In genomic region chr17:24670246-24670844, GRCm38 (mm10) we compare ENCODE assay signal across 9 mouse cellular contexts. TPM values are rescaled to one million over a fixed set of nuclear protein-coding genes. Genes with fewer than 3 reads are reported as not detected.
DNase-seq lines count a peak whose midpoint lies in the region; ATAC-seq and TF ChIP-seq lines count a peak whose summit lies in the region.
"Had no signal": no experiment of that assay in that cellular context is flagged by ENCODE, and none has a peak within 500 bp of the region (broad histone marks: within the 10 kb centered on the region; RNA-seq: fewer than 3 reads in every experiment).

No protein-coding gene starts in this region.

- H3K4me1 ChIP-seq in heart, embryonic 11.5 days (ENCODE audit: control insufficient read depth, insufficient read depth, low read length) = peaks cover 27% of the 10 kb centered on the region
- peaks cover 2% of the 10 kb centered on the region for H3K4me1 ChIP-seq in ES-Bruce4 (ENCODE audit: control insufficient read depth, insufficient read depth, low read length)
- H3K4me1 ChIP-seq in forebrain, embryonic 16.5 days (replicated peaks; ENCODE audit: control insufficient read depth, insufficient read depth, low read length) = peaks cover 30% of the 10 kb centered on the region
- H3K4me1 ChIP-seq in liver, postnatal 0 days (ENCODE audit: insufficient read depth) = peaks cover 40% of the 10 kb centered on the region

- no peak for TF ChIP-seq CTCF in ES-Bruce4 (IDR thresholded peaks at IDR 0.05; ENCODE audit: low read depth, low read length)
- TF ChIP-seq CTCF in liver, postnatal 0 days (IDR thresholded peaks at IDR 0.05; ENCODE audit: low read depth) = no peak

- no peaks in the 10 kb centered on the region for H3K27me3 ChIP-seq in heart, embryonic 11.5 days (ENCODE audit: control insufficient read depth, insufficient read depth, low read length)
- H3K27me3 ChIP-seq in ES-Bruce4 (ENCODE audit: control insufficient read depth, insufficient read depth, low read length, poor library complexity, severe bottlenecking) = no peaks in the 10 kb centered on the region
- H3K27me3 ChIP-seq in forebrain, embryonic 16.5 days (replicated peaks; ENCODE audit: control insufficient read depth, insufficient read depth, low read length) = no peaks in the 10 kb centered on the region
- no peaks in the 10 kb centered on the region for H3K27me3 ChIP-seq in liver, postnatal 0 days (ENCODE audit: insufficient read depth, low read length)
- H3K27me3 ChIP-seq: Patski had no signal

- TF ChIP-seq EP300 in ES-Bruce4 (IDR thresholded peaks at IDR 0.05; ENCODE audit: insufficient read depth, low read depth, low read length) = no peak
- TF ChIP-seq EP300 in liver, postnatal 0 days (IDR thresholded peaks at IDR 0.05; ENCODE audit: low read depth) = no peak

- DNase-seq in heart, adult 8-10 months (ENCODE audit: low spot score) = no peak
- no peak for DNase-seq in liver, postnatal 0 days
- no peak for DNase-seq in embryo, embryonic 9.5 days (ENCODE audit: extremely low spot score)
- DNase-seq in urinary bladder, adult 2 months (ENCODE audit: low spot score) = no peak

- H3K9ac ChIP-seq in heart, embryonic 11.5 days (ENCODE audit: low read depth, low read length) = peak overlapping the region; percentile 99
- H3K9ac ChIP-seq in ES-Bruce4 (ENCODE audit: low read depth, poor library complexity, severe bottlenecking) = peak overlapping the region; percentile 94
- peak overlapping the region; percentile 96 for H3K9ac ChIP-seq in forebrain, embryonic 16.5 days (replicated peaks; ENCODE audit: low read depth, low read length)
- peak overlapping the region; percentile 99 for H3K9ac ChIP-seq in liver, postnatal 0 days (replicated peaks)

- no peak for TF ChIP-seq POLR2A in ES-Bruce4 (IDR thresholded peaks at IDR 0.05; ENCODE audit: insufficient read depth, low read length)

- H3K4me2 ChIP-seq in heart, embryonic 11.5 days = peak overlapping the region; percentile 90
- H3K4me2 ChIP-seq in forebrain, embryonic 16.5 days (ENCODE audit: low read length) = peak overlapping the region; percentile 93
- H3K4me2 ChIP-seq in liver, postnatal 0 days (ENCODE audit: low read depth, low read length) = peak overlapping the region; percentile 98

- peak overlapping the region; percentile 90 for H3K27ac ChIP-seq in heart, embryonic 11.5 days (ENCODE audit: low read depth, low read length)
- H3K27ac ChIP-seq in ES-Bruce4 (ENCODE audit: insufficient read depth, low read length) = peak overlapping the region; percentile 64
- peak overlapping the region; percentile 78 for H3K27ac ChIP-seq in forebrain, embryonic 16.5 days (ENCODE audit: low read length)
- peak overlapping the region; percentile 95 for H3K27ac ChIP-seq in liver, postnatal 0 days (ENCODE audit: low read depth)

- ATAC-seq in heart, embryonic 11.5 days (replicated peaks; ENCODE audit: insufficient number of reproducible peaks, low FRiP score, low TSS enrichment) = no peak
- ATAC-seq in forebrain, embryonic 16.5 days = no peak
- no peak for ATAC-seq in liver, postnatal 0 days
- no peak for ATAC-seq in megakaryocyte progenitor cell, adult 5-6 weeks (replicated peaks; ENCODE audit: poor library complexity)

- no peaks in the 10 kb centered on the region for H3K9me3 ChIP-seq in heart, embryonic 11.5 days (replicated peaks; ENCODE audit: control insufficient read depth, low read length)
- no peaks in the 10 kb centered on the region for H3K9me3 ChIP-seq in ES-Bruce4 (replicated peaks; ENCODE audit: control insufficient read depth, insufficient read depth, low read length, poor library complexity, severe bottlenecking)
- H3K9me3 ChIP-seq in forebrain, embryonic 16.5 days (ENCODE audit: control insufficient read depth, low read length) = no peaks in the 10 kb centered on the region
- no peaks in the 10 kb centered on the region for H3K9me3 ChIP-seq in liver, postnatal 0 days (ENCODE audit: low read length)

- WGBS in heart, embryonic 11.5 days (ENCODE audit: insufficient replicate concordance) = 14% methylated on average over 8 of the region's 8 CpGs
- WGBS in forebrain, embryonic 16.5 days = 10% methylated on average over 8 of the region's 8 CpGs
- 5% methylated on average over 8 of the region's 8 CpGs for WGBS in liver, postnatal 0 days (ENCODE audit: insufficient replicate concordance)

- H3K36me3 ChIP-seq in heart, embryonic 11.5 days (ENCODE audit: control insufficient read depth, insufficient read depth, low read length) = no peaks in the 10 kb centered on the region
- no peaks in the 10 kb centered on the region for H3K36me3 ChIP-seq in ES-Bruce4 (ENCODE audit: control insufficient read depth, insufficient read depth, low read length, poor library complexity, severe bottlenecking)
- no peaks in the 10 kb centered on the region for H3K36me3 ChIP-seq in forebrain, embryonic 16.5 days (ENCODE audit: control insufficient read depth, insufficient read depth)
- H3K36me3 ChIP-seq in liver, postnatal 0 days (replicated peaks; ENCODE audit: insufficient read depth, low read length) = no peaks in the 10 kb centered on the region

- peak overlapping the region; percentile 97 for H3K4me3 ChIP-seq in heart, embryonic 11.5 days (ENCODE audit: low read depth, low read length)
- H3K4me3 ChIP-seq in ES-Bruce4 (ENCODE audit: low read depth, low read length) = peak overlapping the region; percentile 98
- peak overlapping the region; percentile 95 for H3K4me3 ChIP-seq in forebrain, embryonic 16.5 days (replicated peaks; ENCODE audit: low read length)
- peak overlapping the region; percentile 100 for H3K4me3 ChIP-seq in liver, postnatal 0 days (ENCODE audit: low read depth, low read length)

RNA-seq across cellular contexts. Expression of gene Zfp598, which starts 0.9 kb away (rescaled TPM):
- 19.7 and 22.0 TPM in 2 replicates for polyA plus RNA-seq in heart, embryonic 11.5 days (2014; fragmentation: Nextera tagmentation; extraction: Ambion mirVana)
- 10 to 100 TPM; 14.3 to 17.0 (median 15.9) TPM for total RNA-seq in heart, adult 8-10 months (2022)
- 39.0 and 42.1 TPM in 2 replicates for polyA plus RNA-seq in ES-Bruce4 (2011; ENCODE audit: insufficient read depth, insufficient read length, low read depth, missing spikeins)
- 17.9 and 22.0 TPM in 2 replicates for polyA plus RNA-seq in forebrain, embryonic 16.5 days (2015; fragmentation: Nextera tagmentation; extraction: Ambion mirVana)
- polyA plus RNA-seq in liver, postnatal 0 days (2015; fragmentation: Nextera tagmentation; extraction: Ambion mirVana) = 7.2 and 7.6 TPM in 2 replicates
- polyA plus RNA-seq in urinary bladder, adult 2 months (2012; rRNA removed) = 42.9 and 54.2 TPM in 2 replicates
- 25.0 and 29.1 TPM in 2 replicates for total RNA-seq in megakaryocyte progenitor cell, adult 5-6 weeks (2015)
- total RNA-seq in megakaryocyte progenitor cell, adult 5-6 weeks (2017) = 21.3 and 22.6 TPM in 2 replicates

RNA-seq across cellular contexts. Expression of gene Npw, which starts 12.1 kb away (rescaled TPM):
- not detected in 2 replicates for polyA plus RNA-seq in heart, embryonic 11.5 days (2014; fragmentation: Nextera tagmentation; extraction: Ambion mirVana)
- total RNA-seq in heart, adult 8-10 months (2022) = not detected
- polyA plus RNA-seq in ES-Bruce4 (2011; ENCODE audit: insufficient read depth, insufficient read length, low read depth, missing spikeins) = 1.6 TPM in 1 of 2 replicates, not detected in the other
- not detected in 2 replicates for polyA plus RNA-seq in forebrain, embryonic 16.5 days (2015; fragmentation: Nextera tagmentation; extraction: Ambion mirVana)
- polyA plus RNA-seq in liver, postnatal 0 days (2015; fragmentation: Nextera tagmentation; extraction: Ambion mirVana) = not detected in 2 replicates
- polyA plus RNA-seq in urinary bladder, adult 2 months (2012; rRNA removed) = 0.62 and 0.80 TPM in 2 replicates
- total RNA-seq in megakaryocyte progenitor cell, adult 5-6 weeks (2015) = not detected in 2 replicates
- total RNA-seq in megakaryocyte progenitor cell, adult 5-6 weeks (2017) = not detected in 2 replicates
- polyA plus RNA-seq: Patski had no signal

RNA-seq across cellular contexts. Expression of gene Syngr3, which starts 19.4 kb away (rescaled TPM):
- polyA plus RNA-seq in heart, embryonic 11.5 days (2014; fragmentation: Nextera tagmentation; extraction: Ambion mirVana) = 0.39 and 0.65 TPM in 2 replicates
- under 1 TPM in 2 of 4 experiments, not detected in 2; 0.14 to 0.24 TPM for total RNA-seq in heart, adult 8-10 months (2022)
- polyA plus RNA-seq in ES-Bruce4 (2011; ENCODE audit: insufficient read depth, insufficient read length, low read depth, missing spikeins) = 8.1 and 8.9 TPM in 2 replicates
- 143 and 193 TPM in 2 replicates for polyA plus RNA-seq in forebrain, embryonic 16.5 days (2015; fragmentation: Nextera tagmentation; extraction: Ambion mirVana)
- polyA plus RNA-seq in liver, postnatal 0 days (2015; fragmentation: Nextera tagmentation; extraction: Ambion mirVana) = 0.11 TPM in 2 replicates
- polyA plus RNA-seq in urinary bladder, adult 2 months (2012; rRNA removed) = 0.58 and 0.62 TPM in 2 replicates
- total RNA-seq in megakaryocyte progenitor cell, adult 5-6 weeks (2015) = not detected in 2 replicates
- not detected in 2 replicates for total RNA-seq in megakaryocyte progenitor cell, adult 5-6 weeks (2017)

RNA-seq across cellular contexts. Expression of gene Slc9a3r2, which starts 20.2 kb away (rescaled TPM):
- polyA plus RNA-seq in heart, embryonic 11.5 days (2014; fragmentation: Nextera tagmentation; extraction: Ambion mirVana) = 52.7 and 58.0 TPM in 2 replicates
- 100 to 1,000 TPM in 2 of 4 experiments, 10 to 100 TPM in 2; 87.7 to 110 (median 101) TPM for total RNA-seq in heart, adult 8-10 months (2022)
- 10.3 and 13.5 TPM in 2 replicates for polyA plus RNA-seq in ES-Bruce4 (2011; ENCODE audit: insufficient read depth, insufficient read length, low read depth, missing spikeins)
- polyA plus RNA-seq in forebrain, embryonic 16.5 days (2015; fragmentation: Nextera tagmentation; extraction: Ambion mirVana) = 28.1 and 31.2 TPM in 2 replicates
- 12.5 and 13.3 TPM in 2 replicates for polyA plus RNA-seq in liver, postnatal 0 days (2015; fragmentation: Nextera tagmentation; extraction: Ambion mirVana)
- 59.2 and 63.5 TPM in 2 replicates for polyA plus RNA-seq in urinary bladder, adult 2 months (2012; rRNA removed)
- 1.2 and 2.6 TPM in 2 replicates for total RNA-seq in megakaryocyte progenitor cell, adult 5-6 weeks (2015)
- total RNA-seq in megakaryocyte progenitor cell, adult 5-6 weeks (2017) = 1.4 and 1.6 TPM in 2 replicates

RNA-seq across cellular contexts. Expression of gene Gfer, which starts 25.6 kb away (rescaled TPM):
- polyA plus RNA-seq in heart, embryonic 11.5 days (2014; fragmentation: Nextera tagmentation; extraction: Ambion mirVana) = 36.7 and 39.0 TPM in 2 replicates
- total RNA-seq in heart, adult 8-10 months (2022) = 10 to 100 TPM; 20.0 to 22.2 (median 21.1) TPM
- 79.6 and 84.0 TPM in 2 replicates for polyA plus RNA-seq in ES-Bruce4 (2011; ENCODE audit: insufficient read depth, insufficient read length, low read depth, missing spikeins)
- polyA plus RNA-seq in forebrain, embryonic 16.5 days (2015; fragmentation: Nextera tagmentation; extraction: Ambion mirVana) = 35.0 and 35.4 TPM in 2 replicates
- polyA plus RNA-seq in liver, postnatal 0 days (2015; fragmentation: Nextera tagmentation; extraction: Ambion mirVana) = 46.5 and 50.7 TPM in 2 replicates
- polyA plus RNA-seq in urinary bladder, adult 2 months (2012; rRNA removed) = 21.0 and 23.7 TPM in 2 replicates
- 22.4 and 23.6 TPM in 2 replicates for total RNA-seq in megakaryocyte progenitor cell, adult 5-6 weeks (2015)
- 37.2 and 62.7 TPM in 2 replicates for total RNA-seq in megakaryocyte progenitor cell, adult 5-6 weeks (2017)

Comparison
In these comparisons a context has a peak if more than half of its experiments do, and no peak if none do; other contexts are left out.
1. RNA of gene Syngr3, which starts 19.4 kb away (polyA plus RNA-seq): 143 to 193 TPM in forebrain, embryonic 16.5 days; 8.1 to 8.9 TPM in ES-Bruce4, 0.58 to 0.62 TPM in urinary bladder, adult 2 months, 0.39 to 0.65 TPM in heart, embryonic 11.5 days and 0.11 TPM in liver, postnatal 0 days; every median in the first group is over 10 times any median in the second.
2. Peak in every context shown above with its lines, with median percentiles within 50 percentile points of each other: H3K27ac ChIP-seq, H3K4me2 ChIP-seq, H3K4me3 ChIP-seq and H3K9ac ChIP-seq.